Mouse (Mus musculus): ENCODE results near the gene Sapcd2.

GRCm38 (mm10) chr2:25398065-25398464, 25.9 kb downstream of the Sapcd2 start:
- TF ChIP-seq CTCF (IDR thresholded peaks at IDR 0.05; ENCODE audit: insufficient read depth, low read length) (no peak), POLR2A (IDR thresholded peaks at IDR 0.05; ENCODE audit: borderline replicate concordance, extremely low read depth, low read depth, low read length) (no peak)

Data from lung, adult 2 months (tissue).